Mouse (Mus musculus): ENCODE measurements around the gene Ackr3.

The Ackr3 gene

DNA sequence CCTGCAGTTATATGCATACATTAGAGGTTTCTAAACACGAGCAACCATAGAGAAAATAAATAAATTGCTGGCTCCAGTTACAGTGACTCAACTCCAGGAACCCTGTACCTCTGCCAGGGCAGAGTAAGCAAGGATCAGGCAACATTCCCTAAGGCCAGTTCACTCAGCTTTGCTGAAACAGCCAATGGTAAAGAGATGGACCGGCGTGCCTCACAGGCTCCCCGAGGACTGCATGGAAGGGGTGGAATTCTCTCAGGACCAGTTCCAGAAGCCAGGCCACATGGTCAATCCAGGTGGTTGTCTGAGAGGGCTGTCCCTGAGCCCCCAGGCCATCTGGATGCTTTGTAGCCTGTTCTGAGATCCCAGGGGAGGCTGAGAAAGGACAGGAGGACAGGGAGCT, 26.8 kb downstream of the Ackr3 start:
- no peak for DNase-seq (ENCODE audit: low spot score)

GRCm38 (mm10) chr1:90231591-90232490, 28.1 kb downstream of the Ackr3 start:
- no peak for DNase-seq (ENCODE audit: low spot score)

DNA sequence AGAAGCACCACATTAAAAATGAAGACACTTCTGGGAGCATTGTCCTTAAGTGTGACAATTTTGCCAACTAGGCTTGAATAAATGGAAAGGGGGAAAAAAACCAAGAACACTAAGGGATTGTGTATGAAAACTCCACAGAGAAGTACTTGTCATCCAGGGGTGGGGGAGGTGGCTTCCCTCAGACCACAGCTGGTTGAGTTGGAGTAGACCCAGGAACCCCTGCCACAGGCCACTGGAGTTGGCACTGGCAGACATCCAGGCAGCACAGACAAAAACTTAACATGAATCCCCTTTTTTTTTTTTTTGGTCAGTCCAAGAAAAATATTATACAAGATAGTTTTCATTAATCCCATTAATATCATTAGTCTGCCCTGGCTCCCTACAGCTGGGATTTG, 28.7 kb downstream of the Ackr3 start:
- no peak for DNase-seq (ENCODE audit: low spot score)

DNA sequence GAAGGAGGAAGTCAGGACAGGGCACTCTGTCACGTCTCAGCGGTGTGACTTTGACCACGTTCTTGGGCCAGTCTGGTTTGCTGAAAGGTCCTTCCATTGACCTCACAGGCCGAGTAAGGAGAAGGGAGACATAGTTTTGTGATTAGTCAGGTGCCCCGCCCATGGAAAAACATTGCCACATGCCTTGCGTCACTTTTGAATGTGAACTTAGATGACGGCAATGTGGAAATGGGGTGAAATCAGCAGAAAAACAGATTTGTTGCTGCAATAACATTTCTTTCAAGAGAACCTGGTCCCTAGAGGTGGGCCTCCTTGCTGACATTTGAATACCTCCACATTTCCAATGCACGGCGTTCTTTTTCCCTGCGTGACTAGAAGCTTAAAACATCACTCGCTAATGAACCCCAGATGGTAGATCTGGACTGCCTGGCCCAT, 30.9 kb downstream of the Ackr3 start:
- no peak for DNase-seq (ENCODE audit: low spot score)

DNA sequence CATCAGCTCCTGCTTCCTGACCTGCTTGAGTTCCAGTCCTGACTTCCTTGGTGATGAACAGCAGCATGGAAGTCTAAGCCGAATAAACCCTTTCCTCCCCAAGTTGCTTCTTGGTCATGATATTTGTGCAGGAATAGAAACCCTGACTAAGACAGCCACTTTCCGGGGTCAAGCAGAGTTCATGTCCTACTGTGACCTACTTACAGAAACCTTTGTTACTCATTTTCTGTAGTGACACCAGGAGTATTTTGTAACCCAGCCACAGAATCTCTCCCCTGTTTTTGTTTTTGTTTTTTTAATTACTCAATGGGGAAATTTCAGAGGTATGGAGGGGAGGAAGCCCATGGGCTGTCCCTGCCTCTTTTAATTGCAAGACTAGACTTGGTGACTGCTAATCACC, 32.9 kb downstream of the Ackr3 start:
- no peak for DNase-seq (ENCODE audit: low spot score)

DNA sequence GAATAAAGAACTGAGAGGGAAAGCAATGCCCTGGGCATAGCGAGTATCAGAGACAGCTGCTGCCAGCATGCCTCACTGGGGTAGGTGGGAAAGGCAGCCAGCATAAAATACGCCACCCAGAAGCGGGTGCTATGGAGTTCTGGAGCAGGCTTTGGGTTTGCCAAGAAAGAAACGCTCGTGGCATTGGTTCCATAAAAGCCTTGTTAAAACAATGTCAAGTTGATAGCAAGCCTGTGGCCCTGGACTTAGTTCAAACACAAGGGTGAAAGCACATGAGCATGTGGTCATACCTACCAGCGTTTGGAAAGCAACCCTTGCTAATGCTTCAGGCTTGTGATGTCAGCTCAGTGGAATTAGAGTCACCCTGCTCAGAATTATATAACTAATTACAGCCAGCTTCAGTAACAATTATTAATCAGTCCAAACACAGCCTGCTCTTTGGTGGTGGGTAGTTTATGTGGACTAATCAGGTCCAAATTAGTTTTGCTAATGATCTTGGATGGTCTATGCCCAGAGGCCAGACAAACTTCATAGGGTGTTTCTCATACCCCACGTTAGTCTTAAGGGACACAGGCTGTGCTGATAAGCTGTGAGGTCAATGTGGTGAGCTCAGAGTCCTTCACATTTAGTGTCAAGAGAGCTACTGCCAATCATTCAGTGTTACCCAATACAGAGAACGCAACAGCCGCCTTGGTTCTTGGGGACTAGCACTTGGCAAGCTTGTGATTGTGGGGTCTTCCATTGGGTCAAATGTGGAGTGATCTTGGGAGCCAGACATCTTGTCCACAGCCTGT, 34.5 kb downstream of the Ackr3 start:
- no peak for DNase-seq (ENCODE audit: low spot score)

DNA sequence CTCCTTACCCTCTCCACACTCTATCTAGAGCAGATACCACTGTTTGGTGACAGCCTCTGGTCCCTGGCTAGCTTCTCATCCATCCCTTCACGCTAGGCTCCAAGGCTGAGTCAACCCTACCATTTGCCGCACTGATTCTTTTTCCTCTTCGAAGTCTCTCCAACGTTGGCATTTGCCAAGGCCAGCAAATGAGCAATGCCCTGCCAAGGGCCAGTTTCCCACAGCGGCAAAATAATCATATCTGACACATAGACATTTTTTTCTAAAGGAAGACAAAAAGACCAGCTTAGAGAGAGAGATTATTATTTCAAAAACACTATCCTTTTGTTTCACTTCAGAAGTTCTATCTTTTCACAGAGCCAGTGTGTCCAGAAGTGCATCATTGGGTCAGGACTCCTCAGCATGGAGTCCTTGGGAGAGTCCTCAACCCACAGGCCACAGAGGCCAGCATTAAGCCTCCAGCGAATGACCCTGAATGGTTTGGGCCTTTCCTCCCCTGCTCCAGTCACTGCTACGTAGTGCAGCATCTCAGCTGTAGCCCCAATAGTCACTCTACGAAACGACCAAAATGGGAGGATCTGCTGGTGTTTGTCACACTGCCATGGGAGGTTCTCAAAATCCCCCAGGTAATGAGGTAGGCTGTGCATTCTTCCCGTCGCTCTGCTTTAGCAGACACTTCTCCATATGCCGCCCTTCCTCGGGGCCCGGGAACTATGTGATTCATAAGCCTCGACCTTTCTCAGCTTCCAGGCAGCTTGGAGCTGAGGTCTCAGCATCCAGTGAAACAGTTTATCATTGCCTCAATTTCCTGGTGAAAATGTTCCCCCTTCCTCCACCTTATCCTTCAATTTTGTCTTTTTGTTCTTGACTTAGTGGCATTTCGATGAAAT, 35.8 kb downstream of the Ackr3 start:
- no peak for DNase-seq (ENCODE audit: low spot score)

- no peak for DNase-seq (ENCODE audit: low spot score)
These were observed 36.5 kb downstream of the Ackr3 start for GRCm38 (mm10) chr1:90240287-90240686.

- no peak for DNase-seq (ENCODE audit: low spot score)
These were observed 38.7 kb downstream of the Ackr3 start for GRCm38 (mm10) chr1:90242444-90242989.

DNA sequence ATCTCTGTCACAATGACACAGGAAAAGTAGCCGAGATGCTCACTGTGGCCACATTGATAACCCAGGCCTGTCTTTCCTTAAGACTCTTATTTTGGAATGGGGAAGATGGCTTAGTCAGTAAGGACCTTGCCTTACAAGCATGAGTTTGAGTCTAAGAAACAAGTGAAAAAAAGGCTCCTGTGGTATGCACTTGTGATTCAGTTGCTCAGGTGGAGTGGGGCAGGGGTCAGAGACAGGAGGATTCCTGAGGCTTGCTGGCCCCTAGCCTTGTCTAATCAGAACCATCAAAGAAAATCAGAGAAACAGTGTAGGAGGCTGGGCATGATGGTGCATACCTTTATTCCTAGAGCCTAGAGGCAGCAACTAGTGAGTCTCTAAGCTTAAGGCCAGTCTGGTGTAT, 40.8 kb downstream of the Ackr3 start:
- no peak for DNase-seq (ENCODE audit: low spot score)

DNA sequence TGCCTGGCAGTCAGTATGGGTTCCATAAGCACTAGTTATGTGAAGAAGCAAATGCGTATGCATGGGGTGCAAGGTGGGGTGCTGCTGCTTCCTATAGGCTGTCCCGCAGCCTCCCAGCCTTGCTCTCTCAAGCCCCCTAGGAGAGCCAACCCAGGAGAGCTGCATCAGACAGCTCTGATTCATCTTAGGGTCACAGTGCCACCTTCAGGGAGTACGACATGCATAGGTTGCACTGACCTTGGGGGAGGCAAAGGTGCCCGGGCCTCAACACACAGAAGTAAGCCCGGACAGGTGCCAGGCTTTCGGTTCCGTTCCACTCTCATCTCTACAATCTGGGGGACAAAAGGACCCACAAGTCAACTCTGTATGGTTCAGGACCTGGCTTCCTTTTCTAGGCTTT, 41.8 kb downstream of the Ackr3 start:
- DNase-seq (ENCODE audit: low spot score) = no peak

DNA sequence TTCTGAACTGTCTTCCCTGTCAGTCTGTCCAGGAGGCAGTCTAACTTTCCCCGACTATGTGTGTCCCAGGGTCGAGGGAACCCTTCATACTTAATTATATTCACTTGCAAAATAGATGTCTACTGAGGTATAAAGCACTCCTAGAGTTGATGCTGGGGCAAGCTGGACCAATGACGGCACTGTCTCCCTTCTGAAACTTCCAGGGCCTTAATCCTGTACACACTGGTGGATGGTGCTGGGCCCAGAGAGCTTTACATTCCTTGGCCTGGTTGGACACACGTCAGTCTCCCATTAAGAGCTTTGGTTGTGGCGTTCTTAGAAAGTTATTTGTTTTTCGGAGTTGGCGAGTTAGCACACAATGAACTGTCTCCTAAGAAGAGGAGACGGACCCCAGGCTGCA, 42.3 kb downstream of the Ackr3 start:
- no peak for DNase-seq (ENCODE audit: low spot score)

DNA sequence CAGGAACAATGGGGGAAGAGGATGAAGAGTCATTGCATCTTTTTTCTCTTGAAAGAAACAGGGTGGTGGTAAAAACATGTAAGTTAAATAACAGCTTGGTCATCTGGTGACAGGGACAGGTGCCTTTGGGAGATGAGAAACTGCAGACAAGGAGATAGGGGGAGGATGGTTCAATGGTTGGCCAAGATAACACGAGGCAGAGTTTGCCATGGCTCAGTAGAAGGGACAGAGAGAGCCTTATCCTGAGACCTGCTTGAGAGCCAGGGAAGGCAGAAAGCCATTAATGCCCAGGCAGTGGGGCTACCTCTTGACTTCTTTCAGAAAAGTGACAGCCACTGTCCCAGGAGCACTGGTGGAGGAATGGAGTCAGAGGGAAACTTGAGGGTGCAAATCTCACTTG, 43.0 kb downstream of the Ackr3 start:
- peak; percentile 66 for DNase-seq (ENCODE audit: low spot score)

DNA sequence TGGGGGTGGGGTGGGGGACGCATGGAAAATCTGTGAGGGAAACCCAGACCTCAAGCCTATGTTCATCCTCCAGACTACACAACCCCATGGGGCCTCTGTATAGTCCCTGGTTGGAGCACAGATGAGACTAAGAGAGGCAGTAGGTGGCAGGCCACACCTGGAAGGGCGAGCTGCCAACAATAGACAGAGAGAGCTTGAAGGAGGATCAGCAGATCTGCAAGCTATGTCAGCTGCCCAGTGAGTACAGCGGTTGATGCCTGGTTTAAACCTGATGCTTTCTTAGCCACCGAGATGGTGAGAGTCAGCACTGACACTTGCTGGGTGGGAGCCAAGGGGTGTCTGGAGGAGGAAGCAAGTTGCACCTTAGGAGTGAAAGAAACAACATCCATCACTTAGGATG, 43.5 kb downstream of the Ackr3 start:
- no peak for DNase-seq (ENCODE audit: low spot score)

- DNase-seq (ENCODE audit: low spot score) = peak; percentile 64
These were observed 44.2 kb downstream of the Ackr3 start for GRCm38 (mm10) chr1:90247756-90248541.

DNA sequence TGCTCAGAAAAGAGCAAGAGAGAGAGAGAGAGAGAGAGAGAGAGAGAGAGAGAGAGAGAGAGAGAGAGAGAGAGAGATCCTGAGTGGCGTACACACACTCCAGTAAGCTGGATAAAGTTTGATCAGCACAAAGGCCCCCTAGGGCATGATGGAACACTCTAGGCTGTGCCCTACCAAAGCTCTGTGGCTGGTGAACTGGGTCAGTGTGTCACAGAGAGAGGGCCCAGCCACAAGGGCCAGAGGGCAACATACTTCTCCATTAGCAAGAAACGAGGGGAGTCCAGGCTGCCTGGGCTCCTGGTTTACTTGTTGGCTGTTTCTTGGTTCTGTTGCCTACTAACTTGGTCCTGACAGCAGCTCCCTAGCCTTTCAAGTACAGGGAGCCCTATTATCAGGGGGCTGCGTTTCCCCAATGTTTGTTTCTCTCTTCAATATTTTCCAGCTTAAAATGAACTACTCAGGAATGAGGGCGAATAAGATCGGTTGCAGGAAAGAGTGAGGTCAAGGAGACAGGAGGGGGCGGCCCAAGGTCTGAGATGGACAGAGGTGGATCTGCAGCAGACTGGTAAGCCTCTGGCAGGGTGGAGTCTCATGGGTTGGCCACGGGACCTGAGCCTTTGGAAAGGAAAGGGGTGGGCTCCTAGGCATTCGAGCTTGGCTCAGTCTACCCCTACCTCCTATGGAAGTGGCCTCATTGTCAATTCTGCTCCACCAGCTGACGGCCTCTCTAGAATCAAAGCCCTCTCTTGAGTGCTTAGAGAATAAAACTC, 45.4 kb downstream of the Ackr3 start:
- DNase-seq (ENCODE audit: low spot score) = no peak

GRCm38 (mm10) chr1:90250419-90250818, 46.6 kb downstream of the Ackr3 start:
- no peak for DNase-seq (ENCODE audit: low spot score)

- DNase-seq (ENCODE audit: low spot score) = no peak
These were observed 47.4 kb downstream of the Ackr3 start for GRCm38 (mm10) chr1:90251156-90251555.

DNA sequence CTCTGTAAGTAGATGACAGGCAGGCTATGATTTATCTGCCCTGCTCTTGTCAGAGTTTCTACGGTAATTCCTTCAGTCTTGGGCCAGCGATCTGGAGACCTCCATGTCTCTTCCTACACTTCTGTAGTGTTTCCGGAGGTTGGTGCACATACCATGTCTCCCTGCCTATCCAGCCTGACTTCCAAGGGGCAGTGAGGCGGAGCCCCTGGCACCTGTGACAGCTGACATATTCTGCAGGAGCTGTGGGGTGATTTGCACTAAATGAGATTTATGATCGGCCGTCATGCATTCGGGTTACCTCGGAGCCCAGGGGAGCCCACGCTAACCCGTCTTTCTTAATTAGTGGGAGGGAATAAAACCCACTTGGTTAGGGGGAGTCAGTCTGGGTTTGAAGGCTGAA, 49.7 kb downstream of the Ackr3 start:
- no peak for DNase-seq (ENCODE audit: low spot score)

DNA sequence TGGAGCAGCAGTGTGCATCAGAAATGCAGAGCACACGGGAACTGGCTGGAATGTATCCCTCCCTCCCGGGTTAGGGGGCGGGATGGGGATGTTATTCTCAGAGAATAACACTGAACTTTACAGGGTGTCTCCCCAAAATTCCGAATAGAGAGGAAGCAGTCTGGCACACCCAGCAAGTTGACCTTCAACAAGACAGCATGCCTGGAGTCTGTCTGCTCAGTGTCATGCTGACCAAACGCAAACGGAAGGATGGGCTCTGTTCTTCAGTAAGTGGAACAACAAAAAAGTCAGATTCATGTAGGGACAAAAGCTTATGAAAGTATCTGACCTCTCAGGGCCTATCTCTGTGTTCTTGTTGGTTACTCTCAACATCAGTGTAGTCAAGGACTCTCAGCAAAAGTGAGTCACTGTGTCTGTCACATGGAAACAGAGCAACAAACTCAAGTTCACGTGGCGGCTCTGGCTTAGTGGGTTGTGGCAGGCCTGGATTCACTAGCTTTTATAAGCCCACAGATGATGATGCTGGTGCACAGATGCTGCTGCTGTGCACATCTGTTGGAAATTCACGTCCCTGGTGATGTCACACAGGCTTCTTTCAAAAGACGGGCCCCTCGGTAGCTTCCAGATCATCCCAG, 54.6 kb downstream of the Ackr3 start:
- no peak for DNase-seq (ENCODE audit: low spot score)
